Mouse (Mus musculus) ES-Bruce4 (cell line): Measurements from ENCODE around the gene Ccno.

ENCODE experiments used
- CTCF ChIP-seq: IDR thresholded peaks from one replicate; pipeline ENCODE4 v1.8.1; 2011; ENCODE audit warnings: low read depth, low read length
- EP300 ChIP-seq: IDR thresholded peaks from 2 replicates; pipeline ENCODE4 v1.6.1; 2011; ENCODE audit warnings: low read depth, low read length; ENCODE audit not compliant: insufficient read depth
- POLR2A ChIP-seq: IDR thresholded peaks from one replicate; pipeline ENCODE4 v1.8.1; 2011; ENCODE audit warnings: low read length; ENCODE audit not compliant: insufficient read depth

- TF ChIP-seq POLR2A (no peak), CTCF (no peak), EP300 (no peak)
Measured at GRCm38 (mm10) chr13:112941879-112942330, 45.7 kb upstream of the Ccno start.
